Mouse (Mus musculus) stomach, embryonic 16.5 days (tissue): Measurements from ENCODE around the gene Cpm. TPM values are rescaled to one million over a fixed set of nuclear protein-coding genes. Genes with fewer than 3 reads are reported as not detected.

Source experiments
- ATAC-seq: fragments of 200-750 bp; cut with Nextera tagmentation; 2 replicates; pipeline ENCODE4 v1.8.0; 2017; ENCODE audit warnings: moderate number of reproducible peaks, moderate TSS enrichment; ENCODE audit not compliant: insufficient read depth, low FRiP score
- H3K27ac ChIP-seq: fragments of 300-500 bp; sonication (generic); 2 replicates; pipeline ENCODE4 v1.5.1; 2014; ENCODE audit warnings: low read length
- H3K27me3 ChIP-seq: fragments of 300-500 bp; sonication (generic); 2 replicates; pipeline ENCODE4 v1.6.1; 2014; ENCODE audit warnings: low read length, control low read depth, mixed read lengths; ENCODE audit not compliant: control insufficient read depth, insufficient read depth
- H3K36me3 ChIP-seq: fragments of 300-500 bp; sonication (generic); 2 replicates; pipeline ENCODE4 v1.6.1; 2014; ENCODE audit warnings: low read length; ENCODE audit not compliant: control insufficient read depth, insufficient read depth
- H3K4me1 ChIP-seq: fragments of 300-500 bp; sonication (generic); 2 replicates; pipeline ENCODE4 v1.6.1; 2014; ENCODE audit warnings: low read length, control low read depth, mixed read lengths; ENCODE audit not compliant: control insufficient read depth, insufficient read depth
- H3K4me2 ChIP-seq: fragments of 300-500 bp; sonication (generic); 2 replicates; pipeline ENCODE4 v1.6.1; 2014; ENCODE audit warnings: low read depth, low read length, mixed read lengths
- H3K4me3 ChIP-seq: fragments of 300-500 bp; sonication (generic); replicated peaks from 2 replicates; pipeline ENCODE4 v1.5.1; 2014; ENCODE audit warnings: mild to moderate bottlenecking, low read length
- H3K9ac ChIP-seq: fragments of 300-500 bp; sonication (generic); 2 replicates; pipeline ENCODE4 v1.6.1; 2014; ENCODE audit warnings: low read length
- H3K9me3 ChIP-seq: fragments of 300-500 bp; sonication (generic); replicated peaks from 2 replicates; pipeline ENCODE4 v1.6.1; 2016; ENCODE audit warnings: low read length, control low read depth; ENCODE audit not compliant: control insufficient read depth
- WGBS: fragments of 180-500 bp; shearing (Covaris S2); extraction: QIAGEN DNeasy Blood & Tissue Kit; methylation state at CpG from one replicate; pipeline ENCODE4 v1.1.7; 2014; 5-methylcytosine and 5-hydroxymethylcytosine counted together
- polyA plus RNA-seq: library from polyadenylated mRNA; unstranded; fragments of >200 nt; fragmentation: Nextera tagmentation; extraction: Ambion mirVana; gene quantifications from 2 replicates; pipeline ENCODE4 v1.2.1, GENCODE M21; 2015

Cpm gene
- polyA plus RNA-seq, 1 experiment from 2014 or later: 74.0 TPM

DNA sequence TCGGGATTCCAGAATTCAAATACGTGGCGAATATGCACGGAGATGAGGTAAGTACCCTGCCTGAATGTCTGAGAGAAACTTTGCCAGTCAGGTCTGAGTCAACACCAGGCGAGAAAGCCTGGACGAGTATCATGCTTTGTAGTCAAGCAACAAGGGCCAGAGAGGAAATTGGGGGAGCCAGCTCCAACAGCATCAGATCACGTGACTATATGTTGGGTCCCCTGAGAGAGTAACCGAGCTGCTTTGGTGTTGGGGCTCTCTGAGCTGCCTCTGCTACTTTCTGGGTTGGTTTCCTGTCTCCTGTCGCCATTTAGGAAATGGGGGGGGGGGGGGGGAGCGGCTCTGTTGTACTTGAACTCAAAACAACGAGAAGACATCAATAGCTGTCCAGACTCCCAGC lies 30.5 kb downstream of the Cpm start:
- no peak overlapping the region for H3K4me2 ChIP-seq
- H3K27me3 ChIP-seq: no peaks in the 10 kb centered on the region
- no peaks in the 10 kb centered on the region for H3K9me3 ChIP-seq
- no peak overlapping the region for H3K27ac ChIP-seq
- H3K9ac ChIP-seq: no peak overlapping the region
- no peak overlapping the region for H3K4me3 ChIP-seq
- H3K4me1 ChIP-seq: peaks cover 11% of the 10 kb centered on the region; the same call in 1 of the 2 replicates
- WGBS: 67% methylated on average over 11 of the region's 11 CpGs
- no peak for ATAC-seq
- no peaks in the 10 kb centered on the region for H3K36me3 ChIP-seq

DNA sequence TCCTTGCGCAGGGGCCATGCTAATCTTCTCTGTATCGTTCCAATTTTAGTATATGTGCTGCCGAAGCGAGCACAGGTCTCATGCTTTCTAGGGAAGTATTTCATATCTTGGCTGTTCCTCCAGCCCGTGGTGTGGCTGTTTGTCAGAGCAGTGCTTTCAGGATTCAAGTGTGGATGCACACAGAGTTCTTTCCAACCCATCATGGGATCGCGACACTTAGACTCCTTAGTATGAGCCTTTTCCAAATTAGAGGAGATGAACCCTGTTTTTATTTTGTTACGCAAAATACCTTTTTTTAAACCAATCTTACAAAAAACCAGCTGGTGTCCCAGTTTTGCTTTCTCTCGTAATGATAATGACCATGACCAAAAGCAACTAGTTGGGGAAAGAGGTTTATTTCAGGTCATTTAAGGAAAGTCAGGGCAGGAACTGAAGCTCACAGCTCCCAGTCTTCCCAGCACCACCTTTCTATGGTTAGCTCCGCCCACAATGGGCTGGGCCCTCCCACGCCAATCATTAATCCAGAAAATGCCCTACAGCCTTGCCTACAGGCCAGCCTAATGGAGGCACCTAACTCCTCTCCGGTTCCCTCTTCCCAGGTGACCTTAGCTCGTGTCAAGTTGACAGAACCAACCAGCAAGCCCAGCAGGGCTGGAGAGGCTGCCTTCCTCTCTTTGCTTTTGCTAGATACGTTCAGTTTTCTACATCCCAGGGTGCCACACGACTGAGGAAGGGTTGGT lies 33.2 kb downstream of the Cpm start:
- H3K9ac ChIP-seq: no peak overlapping the region
- no peaks in the 10 kb centered on the region for H3K27me3 ChIP-seq
- peak overlapping the region; percentile 38 for H3K4me2 ChIP-seq
- peak; percentile 72; the same call in 1 of the 2 replicates for ATAC-seq
- H3K27ac ChIP-seq: peak overlapping the region; percentile 92
- peaks cover 11% of the 10 kb centered on the region; the same call in 1 of the 2 replicates for H3K4me1 ChIP-seq
- H3K9me3 ChIP-seq: no peaks in the 10 kb centered on the region
- no peaks in the 10 kb centered on the region for H3K36me3 ChIP-seq
- WGBS: 69% methylated on average over 15 of the region's 15 CpGs
- H3K4me3 ChIP-seq: no peak overlapping the region

DNA sequence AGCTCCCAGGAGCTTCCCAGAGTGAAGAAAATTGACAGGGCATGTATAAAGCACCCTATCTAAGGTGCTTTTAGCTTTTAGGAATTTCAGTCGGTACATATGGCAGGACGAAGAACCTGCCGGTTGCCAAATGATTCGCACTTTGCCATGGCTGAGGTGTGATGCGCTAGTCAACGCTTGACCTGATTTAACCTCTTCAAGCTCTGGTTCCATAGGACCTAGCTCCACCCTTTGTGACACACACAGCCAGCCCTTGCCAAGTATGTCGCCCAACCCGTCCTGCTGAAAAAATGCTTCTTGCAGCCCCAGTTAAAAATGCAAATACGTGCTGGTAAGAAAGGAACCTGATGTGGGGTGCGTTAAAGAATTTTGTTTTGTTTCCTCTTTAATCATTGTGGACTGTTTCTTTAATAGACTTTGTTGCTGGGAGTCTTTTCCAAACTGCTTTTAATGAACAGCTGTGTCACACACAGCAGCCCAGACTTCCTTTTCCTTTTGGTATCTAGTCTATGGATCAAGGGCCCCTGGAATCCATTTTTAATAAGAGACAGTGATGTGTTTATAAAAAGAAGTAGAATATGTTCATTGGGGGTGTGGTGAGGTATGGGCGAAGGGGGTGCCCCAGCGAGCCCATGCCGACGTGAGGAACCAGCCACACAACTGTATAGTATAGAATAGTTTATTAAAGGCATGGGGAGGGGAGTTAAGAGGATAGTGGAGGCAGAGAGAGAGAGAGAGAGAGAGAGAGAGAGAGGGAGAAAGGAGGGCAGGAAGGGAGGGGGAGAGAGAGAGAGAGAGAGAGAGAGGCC lies 34.0 kb downstream of the Cpm start:
- no peaks in the 10 kb centered on the region for H3K9me3 ChIP-seq
- 42% methylated on average over 14 of the region's 14 CpGs for WGBS

DNA sequence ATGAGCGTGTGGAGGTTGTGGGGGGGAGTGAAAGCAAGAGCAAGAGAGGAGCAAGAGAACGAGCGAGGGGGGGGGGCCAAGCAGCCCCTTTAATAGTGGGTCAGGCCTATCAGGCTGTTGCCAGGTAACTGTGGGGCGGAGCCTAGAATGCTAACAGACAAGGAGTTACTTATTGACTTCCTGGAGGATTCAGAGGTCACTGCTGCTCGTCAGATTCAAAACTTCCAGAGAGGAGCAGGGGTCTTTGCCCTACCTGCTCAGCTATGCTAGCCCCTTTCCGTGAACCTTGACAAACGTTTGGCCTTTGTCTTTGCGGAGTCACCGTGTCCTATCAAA lies 34.5 kb downstream of the Cpm start:
- H3K36me3 ChIP-seq: no peaks in the 10 kb centered on the region
- peaks cover 12% of the 10 kb centered on the region; the same call in 1 of the 2 replicates for H3K4me1 ChIP-seq
- H3K9ac ChIP-seq: peak overlapping the region; percentile 50; the same call in 1 of the 2 replicates
- 18% methylated on average over 9 of the region's 9 CpGs for WGBS
- ATAC-seq: peak; percentile 86; the same call in 1 of the 2 replicates
- peak overlapping the region; percentile 51 for H3K4me2 ChIP-seq
- H3K27ac ChIP-seq: peak overlapping the region; percentile 92
- H3K4me3 ChIP-seq: peak overlapping the region; percentile 19
- H3K27me3 ChIP-seq: no peaks in the 10 kb centered on the region
- H3K9me3 ChIP-seq: no peaks in the 10 kb centered on the region

More for the DNA sequence above, 34.0 kb downstream of the Cpm start:
- Histone ChIP-seq H3K27me3 (no peaks in the 10 kb centered on the region), H3K4me3 (peak overlapping the region; percentile 19; the same call in 1 of the 2 replicates), H3K4me1 (peaks cover 11% of the 10 kb centered on the region; the same call in 1 of the 2 replicates), H3K27ac (peak overlapping the region; percentile 92), H3K9ac (no peak overlapping the region), H3K36me3 (no peaks in the 10 kb centered on the region), H3K4me2 (peak overlapping the region; percentile 51)
- peak; percentile 78; the same call in 1 of the 2 replicates for ATAC-seq

DNA sequence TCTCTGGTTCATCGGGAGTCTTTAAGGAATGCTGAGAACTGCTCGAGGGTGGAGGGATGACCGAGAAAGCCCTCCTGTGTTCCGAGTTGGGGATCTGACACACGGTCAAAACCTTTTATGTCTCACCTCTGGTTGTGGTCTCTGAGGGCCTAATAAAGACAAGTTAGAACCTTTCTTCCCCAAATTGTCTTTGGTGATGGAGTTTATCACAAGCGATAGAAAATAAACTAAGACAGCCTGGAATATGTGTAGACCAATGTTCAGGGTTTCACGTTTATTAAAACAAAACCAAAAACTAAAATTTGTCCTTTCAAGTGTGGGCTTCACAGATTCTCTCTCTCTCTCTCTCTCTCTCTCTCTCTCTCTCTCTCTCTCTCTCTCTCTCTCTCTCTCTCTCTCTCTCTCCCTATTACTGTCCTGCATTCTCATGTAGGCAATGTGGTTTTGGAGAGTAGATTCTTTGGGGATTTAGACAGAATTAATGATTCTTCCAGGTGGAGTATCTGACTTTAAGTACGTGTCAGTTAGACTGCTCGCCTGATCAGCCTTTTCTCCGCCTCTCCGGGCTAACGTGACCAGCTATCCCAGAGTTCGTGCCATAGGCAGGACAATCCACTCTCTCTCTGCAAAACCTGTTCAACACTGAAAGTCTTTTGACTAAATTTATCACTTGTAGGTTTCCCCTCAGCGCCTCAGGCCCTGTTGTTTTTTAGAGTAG lies 35.1 kb downstream of the Cpm start:
- H3K4me1 ChIP-seq: peaks cover 16% of the 10 kb centered on the region; the same call in 1 of the 2 replicates
- H3K9ac ChIP-seq: peak overlapping the region; percentile 50; the same call in 1 of the 2 replicates
- H3K27me3 ChIP-seq: no peaks in the 10 kb centered on the region
- no peaks in the 10 kb centered on the region for H3K36me3 ChIP-seq
- ATAC-seq: no peak
- peak overlapping the region; percentile 19 for H3K4me3 ChIP-seq
- H3K27ac ChIP-seq: peak overlapping the region; percentile 92
- peak overlapping the region; percentile 51 for H3K4me2 ChIP-seq
- WGBS: 46% methylated on average over 14 of the region's 14 CpGs
- H3K9me3 ChIP-seq: no peaks in the 10 kb centered on the region

DNA sequence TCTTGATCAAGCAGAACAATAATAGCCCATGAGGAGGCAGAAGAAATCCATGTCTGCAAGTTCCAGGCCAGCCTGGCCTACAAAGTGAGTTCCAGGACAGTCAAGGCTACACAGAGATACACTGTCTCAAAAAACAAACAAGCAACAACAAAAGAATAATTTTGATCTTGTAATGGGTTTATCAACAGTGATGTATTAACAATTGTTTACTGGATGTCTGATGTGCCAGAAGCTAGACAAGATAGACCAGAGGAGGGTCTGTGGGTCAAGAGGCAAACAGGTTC lies 35.6 kb downstream of the Cpm start:
- ATAC-seq: no peak
- Histone ChIP-seq H3K4me1 (peaks cover 21% of the 10 kb centered on the region; the same call in 1 of the 2 replicates), H3K27ac (peak overlapping the region; percentile 5; the same call in 1 of the 2 replicates), H3K4me3 (no peak overlapping the region), H3K9ac (no peak overlapping the region), H3K36me3 (no peaks in the 10 kb centered on the region), H3K4me2 (no peak overlapping the region), H3K27me3 (no peaks in the 10 kb centered on the region), H3K9me3 (no peaks in the 10 kb centered on the region)

DNA sequence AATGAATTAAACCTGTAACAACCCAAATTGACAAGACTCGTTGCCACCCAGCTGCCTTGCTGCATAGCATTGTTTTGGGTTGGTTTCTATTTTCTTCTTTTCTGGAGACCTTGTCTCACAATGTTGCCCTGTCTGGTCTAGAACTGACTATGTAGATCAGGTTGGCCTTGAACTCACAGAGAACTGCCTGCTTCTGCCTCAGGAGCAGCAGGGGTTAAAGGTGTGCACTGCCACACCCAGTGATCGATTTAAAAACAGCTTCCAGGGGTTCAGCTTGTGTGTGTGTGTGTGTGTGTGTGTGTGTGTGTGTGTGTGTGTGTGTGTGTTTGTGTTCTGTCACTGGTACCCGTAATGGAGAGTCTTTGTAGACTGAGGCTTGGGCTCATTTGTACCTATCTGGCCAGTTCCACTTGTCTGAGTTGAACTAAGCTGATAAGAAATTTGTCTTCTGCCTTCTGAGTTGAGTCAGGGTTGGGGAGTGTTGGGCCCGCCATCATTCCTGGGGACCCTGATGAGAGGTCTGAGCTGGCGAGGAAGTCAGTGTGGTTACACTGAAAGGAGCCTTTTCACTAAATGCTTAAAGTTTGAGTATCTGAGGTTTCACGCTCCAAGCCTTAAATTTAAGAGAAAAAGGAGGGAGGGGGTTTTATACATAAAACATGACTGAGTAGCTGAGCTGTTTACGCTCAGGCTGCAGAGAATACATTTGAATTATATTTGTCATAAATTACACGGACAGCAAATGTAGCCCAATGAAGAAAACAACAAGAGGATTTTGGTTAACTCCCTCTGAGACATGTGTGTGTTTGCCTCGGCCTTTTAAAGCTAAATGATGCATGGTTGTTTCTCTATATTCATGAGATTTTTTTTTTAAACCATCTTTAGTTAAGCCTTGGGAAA lies 36.3 kb downstream of the Cpm start:
- H3K9ac ChIP-seq: no peak overlapping the region
- H3K4me3 ChIP-seq: no peak overlapping the region
- H3K9me3 ChIP-seq: no peaks in the 10 kb centered on the region
- H3K36me3 ChIP-seq: no peaks in the 10 kb centered on the region
- H3K4me2 ChIP-seq: no peak overlapping the region
- ATAC-seq: no peak
- H3K27ac ChIP-seq: peak overlapping the region; percentile 5; the same call in 1 of the 2 replicates
- no peaks in the 10 kb centered on the region for H3K27me3 ChIP-seq
- peaks cover 23% of the 10 kb centered on the region; the same call in 1 of the 2 replicates for H3K4me1 ChIP-seq
- 59% methylated on average over 9 of the region's 9 CpGs for WGBS

DNA sequence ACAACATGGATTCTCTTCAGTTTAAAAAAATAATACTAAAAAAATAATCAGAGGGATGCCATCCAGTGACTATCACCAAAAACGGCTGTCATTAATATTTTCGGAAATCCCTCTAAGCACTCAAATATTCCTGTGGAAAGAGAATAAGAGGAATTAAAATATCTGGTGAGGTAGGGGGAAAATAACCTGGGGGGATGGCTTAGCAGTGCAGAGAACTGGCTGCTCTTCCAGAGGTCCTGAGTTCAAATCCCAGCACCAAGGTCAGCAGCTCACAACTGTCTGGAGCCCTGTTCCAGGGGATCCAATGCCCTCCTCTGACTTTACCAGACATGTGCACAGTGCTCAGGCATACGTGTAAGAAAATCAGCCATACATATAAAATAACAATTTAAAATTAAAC lies 37.1 kb downstream of the Cpm start:
- Histone ChIP-seq H3K27ac (no peak overlapping the region), H3K4me3 (no peak overlapping the region), H3K4me2 (no peak overlapping the region), H3K4me1 (peaks cover 23% of the 10 kb centered on the region; the same call in 1 of the 2 replicates), H3K9me3 (no peaks in the 10 kb centered on the region), H3K9ac (no peak overlapping the region), H3K27me3 (no peaks in the 10 kb centered on the region), H3K36me3 (no peaks in the 10 kb centered on the region)
- ATAC-seq: no peak
- WGBS: 87% methylated on average over 3 of the region's 3 CpGs
